Mouse (Mus musculus): ENCODE measurements around the gene Ift27.

Ift27 gene

GRCm38 (mm10) chr15:78172256-78172898, 1.5 kb downstream of the Ift27 start:
- DNase-seq (ENCODE audit: extremely low read depth, low read depth, low spot score), result no peak

GRCm38 (mm10) chr15:78171651-78172050, 2.3 kb downstream of the Ift27 start:
- no peak for DNase-seq (ENCODE audit: extremely low read depth, low read depth, low spot score)

DNA sequence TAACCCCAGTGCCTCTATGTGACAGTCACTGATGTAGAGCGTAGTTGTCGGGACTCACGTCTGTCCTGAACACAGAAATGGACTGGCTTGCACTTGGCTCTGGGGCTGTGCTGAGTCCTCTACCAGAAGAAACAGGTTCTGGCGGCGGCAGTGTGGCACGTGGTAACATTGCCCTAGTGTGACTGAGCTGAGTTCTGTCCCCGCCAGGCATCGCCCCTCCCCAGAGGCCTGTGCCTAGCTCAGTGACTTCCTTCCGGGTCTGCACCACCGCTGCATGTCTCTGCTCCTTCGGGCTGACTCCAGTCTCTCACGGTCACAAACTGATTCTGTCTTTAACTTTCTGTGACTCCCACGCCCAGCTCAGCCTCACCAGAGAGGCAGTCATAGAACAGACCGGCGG, 3.2 kb downstream of the Ift27 start:
- DNase-seq (ENCODE audit: extremely low read depth, low read depth, low spot score), result no peak

- no peak for DNase-seq (ENCODE audit: extremely low read depth, low read depth, low spot score)
Observed at GRCm38 (mm10) chr15:78169566-78169965, 4.3 kb downstream of the Ift27 start.

GRCm38 (mm10) chr15:78165292-78165691, 8.6 kb downstream of the Ift27 start:
- DNase-seq (ENCODE audit: extremely low read depth, low read depth, low spot score), result no peak

- no peak for DNase-seq (ENCODE audit: extremely low read depth, low read depth, low spot score)
Observed at GRCm38 (mm10) chr15:78164466-78164865, 9.4 kb downstream of the Ift27 start.

DNA sequence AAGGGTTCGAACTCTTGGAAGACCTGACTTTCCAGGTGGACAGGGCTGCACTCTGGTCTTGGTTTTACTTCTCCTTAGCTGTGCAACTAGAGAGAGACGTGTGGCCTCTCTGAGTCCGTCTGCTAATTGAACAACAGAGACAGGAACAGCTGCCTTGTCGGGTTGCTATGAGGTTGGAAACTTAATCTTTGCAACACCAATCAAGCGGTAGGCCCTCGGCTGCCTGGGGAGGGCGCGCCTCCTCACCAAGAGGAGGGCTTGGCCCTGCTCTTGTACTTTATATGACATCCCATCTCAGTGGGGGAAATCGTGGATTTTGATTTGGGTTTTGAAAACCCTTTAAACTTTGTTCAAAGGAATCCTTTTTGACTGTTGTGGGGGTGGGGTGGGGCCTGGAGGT, 12.0 kb downstream of the Ift27 start:
- DNase-seq (ENCODE audit: extremely low read depth, low read depth, low spot score), result no peak

DNA sequence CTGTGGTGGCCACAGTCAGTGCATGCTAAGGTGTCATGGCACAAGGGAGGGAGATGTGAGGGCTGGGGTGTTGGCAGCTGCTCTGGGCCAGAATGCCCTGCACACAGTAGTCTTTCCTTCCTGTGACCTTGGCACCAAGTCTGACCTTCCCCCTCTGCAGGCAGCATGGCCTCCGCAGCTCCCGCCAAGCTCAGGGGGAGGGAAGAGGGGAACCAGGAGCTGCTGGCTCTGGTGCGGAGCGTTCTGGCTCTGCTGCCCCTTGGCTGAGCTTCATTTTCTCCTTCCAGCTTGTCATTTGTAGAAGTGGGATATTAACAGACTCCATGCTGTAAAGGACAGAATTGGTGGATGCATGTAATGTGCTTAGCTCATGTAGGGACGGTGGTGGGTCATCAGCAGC, 15.6 kb downstream of the Ift27 start:
- no peak for DNase-seq (ENCODE audit: extremely low read depth, low read depth, low spot score)

GRCm38 (mm10) chr15:78157824-78158223, 16.1 kb downstream of the Ift27 start:
- no peak for DNase-seq (ENCODE audit: extremely low read depth, low read depth, low spot score)

DNA sequence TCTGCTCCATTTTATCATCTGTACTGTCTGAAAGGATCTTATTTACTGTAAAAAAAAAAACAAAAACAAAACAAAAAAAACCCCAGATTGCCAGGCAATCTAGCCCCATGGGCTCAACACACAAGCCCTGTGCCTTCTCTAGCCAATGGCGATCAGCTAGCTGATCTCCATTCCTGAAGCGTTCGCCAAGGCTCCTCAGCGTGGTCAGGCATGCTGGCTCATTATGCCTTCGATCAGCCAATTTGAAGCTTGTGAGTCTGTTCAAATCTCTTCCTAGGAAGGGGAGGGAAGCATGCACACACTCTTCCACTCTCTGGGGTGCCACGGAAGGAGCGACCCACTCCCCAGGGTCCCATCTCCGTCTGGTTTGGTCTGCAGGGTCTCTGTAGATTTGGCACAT, 16.6 kb downstream of the Ift27 start:
- no peak for DNase-seq (ENCODE audit: extremely low read depth, low read depth, low spot score)

DNA sequence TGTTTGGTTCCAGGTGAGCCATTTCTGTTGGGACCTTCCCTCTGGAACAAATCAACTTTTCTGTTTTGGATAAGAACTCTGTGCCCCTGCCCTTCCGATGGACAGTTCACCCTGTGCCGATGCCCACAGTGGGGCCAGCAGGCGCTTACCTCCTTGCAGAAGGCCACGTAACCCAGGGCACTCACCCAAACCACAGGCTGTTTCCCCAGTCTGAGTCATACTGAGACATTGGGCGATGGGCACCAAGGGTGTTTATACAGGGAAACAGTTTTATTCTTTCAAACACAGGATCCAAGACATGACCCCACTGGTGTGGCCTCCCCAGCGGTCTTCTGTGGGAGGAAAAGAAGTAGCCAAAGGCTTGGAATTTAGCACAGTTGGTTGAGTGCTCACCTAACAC, 18.5 kb downstream of the Ift27 start:
- DNase-seq (ENCODE audit: extremely low read depth, low read depth, low spot score), result no peak

DNA sequence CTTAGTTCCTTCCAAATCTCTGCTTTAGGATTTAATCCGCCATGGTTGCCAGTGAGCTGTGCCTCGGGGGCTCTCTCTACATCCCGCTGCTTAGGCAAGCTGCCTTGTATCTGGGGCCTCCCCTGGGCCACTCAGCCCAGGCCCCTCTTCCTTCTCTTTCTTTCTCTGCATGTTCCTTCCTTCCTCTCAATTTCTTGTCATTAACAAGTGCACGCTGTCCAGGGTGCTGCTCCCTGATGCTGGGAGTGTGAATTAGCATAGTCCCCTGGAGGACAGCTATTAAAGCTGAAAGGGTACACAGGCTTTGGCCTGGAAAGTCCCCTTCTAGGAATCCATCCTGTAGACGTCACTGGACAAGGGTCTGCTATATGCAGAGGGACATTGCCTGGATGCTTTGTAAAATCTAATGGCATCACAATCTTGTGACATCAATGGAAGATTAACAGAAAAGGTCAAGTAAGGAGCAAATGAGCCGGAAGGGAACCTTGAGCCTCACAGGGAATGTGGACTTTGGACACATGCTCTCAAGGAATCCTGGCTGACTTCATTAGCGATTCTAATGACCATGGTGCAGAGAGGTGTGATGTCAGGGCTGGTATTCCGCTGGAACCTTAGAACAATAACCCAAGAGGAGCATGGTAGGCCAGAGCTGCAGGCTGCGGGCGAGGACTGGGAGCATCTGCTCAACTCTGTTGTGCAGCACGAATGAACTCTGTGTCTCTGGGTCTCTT, 20.7 kb downstream of the Ift27 start:
- no peak for DNase-seq (ENCODE audit: extremely low read depth, low read depth, low spot score)

- DNase-seq (ENCODE audit: extremely low read depth, low read depth, low spot score), result no peak
Observed at GRCm38 (mm10) chr15:78148565-78148964, 25.3 kb downstream of the Ift27 start.

GRCm38 (mm10) chr15:78140226-78140625, 33.7 kb downstream of the Ift27 start:
- no peak for DNase-seq (ENCODE audit: extremely low read depth, low read depth, low spot score)

GRCm38 (mm10) chr15:78134606-78135005, 39.3 kb downstream of the Ift27 start:
- DNase-seq (ENCODE audit: extremely low read depth, low read depth, low spot score), result no peak

DNA sequence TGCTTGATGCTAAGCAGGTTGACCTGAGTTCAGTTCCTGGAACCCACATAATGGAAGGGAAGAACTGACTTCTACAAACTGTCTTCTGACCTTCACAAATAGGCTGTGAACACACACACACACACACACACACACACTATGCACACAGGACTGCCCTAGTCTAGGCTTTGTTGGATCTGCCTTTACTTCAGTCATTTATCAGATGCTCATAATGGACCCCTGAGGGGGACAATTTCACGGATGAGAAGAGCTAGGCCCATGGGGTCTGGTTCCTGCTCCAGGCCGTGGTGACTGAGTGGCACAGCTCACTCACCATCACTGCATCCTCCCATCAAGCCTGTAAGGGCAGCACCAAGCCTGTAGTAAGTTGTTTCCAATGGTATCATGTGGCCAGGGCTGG, 40.5 kb downstream of the Ift27 start:
- no peak for DNase-seq (ENCODE audit: extremely low read depth, low read depth, low spot score)

DNA sequence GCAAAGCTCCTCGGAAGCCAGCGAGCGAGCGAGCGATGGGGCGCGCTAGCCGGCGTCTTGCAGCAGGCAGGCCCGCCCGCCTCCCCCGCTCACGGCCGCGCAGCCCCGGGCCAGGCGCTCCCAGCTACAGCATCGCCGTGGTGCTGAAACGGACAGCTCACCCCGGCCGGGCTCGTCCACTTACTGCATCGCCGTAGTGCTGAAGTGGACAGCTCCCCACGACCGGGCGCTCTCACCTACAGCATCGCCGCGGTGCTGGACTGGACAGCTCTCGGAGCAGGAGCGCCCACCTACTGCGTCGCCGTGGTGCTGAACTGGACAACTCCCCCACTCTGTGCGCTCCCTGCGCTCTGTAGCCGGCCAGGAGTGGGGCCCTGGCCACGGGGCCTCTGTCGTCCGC, 54.2 kb downstream of the Ift27 start, which contains the start of gene Cacng2:
Gene Cacng2 (minus strand): TSS at position 325 of the 400 bp plus-strand sequence.
- DNase-seq (ENCODE audit: extremely low read depth, low read depth, low spot score), result peak; percentile 23

DNA sequence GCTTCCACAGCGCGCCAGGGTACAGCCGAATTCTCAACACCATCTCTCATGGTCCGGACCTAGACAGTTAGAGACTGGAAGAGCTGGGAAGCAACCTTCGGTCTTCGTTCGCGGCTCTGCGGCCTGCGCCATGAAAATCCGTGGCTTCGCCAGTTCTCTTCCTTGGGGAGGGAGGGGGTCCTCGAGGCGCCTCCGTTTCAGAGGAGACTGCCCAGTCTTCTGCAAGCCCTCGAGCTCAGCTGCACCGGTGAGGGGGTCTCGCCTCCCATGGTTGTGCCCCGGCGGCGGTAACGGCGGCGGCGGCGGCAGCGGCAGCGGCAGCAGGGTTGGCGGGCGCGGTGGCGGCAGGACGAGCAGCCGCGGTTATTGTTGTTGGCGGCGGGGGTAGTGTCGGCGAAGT, 54.7 kb downstream of the Ift27 start:
- DNase-seq (ENCODE audit: extremely low read depth, low read depth, low spot score), result no peak

GRCm38 (mm10) chr15:78118275-78118995, 55.5 kb downstream of the Ift27 start:
- no peak for DNase-seq (ENCODE audit: extremely low read depth, low read depth, low spot score)

DNA sequence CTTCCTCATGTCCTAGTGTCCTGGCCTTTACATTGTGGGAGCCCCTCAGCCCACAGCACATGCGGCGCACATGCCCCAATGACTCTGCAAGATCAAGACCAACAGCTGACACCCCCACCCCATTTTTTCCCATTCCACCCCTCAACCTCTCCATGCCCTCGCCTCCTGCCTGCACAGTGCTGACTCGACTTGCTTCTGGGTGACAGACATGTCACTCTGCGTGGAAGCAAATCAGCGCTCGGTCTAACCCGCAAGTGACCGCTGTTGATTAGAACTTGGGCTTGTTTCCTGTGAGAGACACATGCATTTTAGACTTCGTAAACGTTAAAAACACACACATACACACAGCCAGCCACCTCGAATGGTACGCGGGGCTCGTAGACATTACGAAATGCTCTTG, 56.2 kb downstream of the Ift27 start:
- DNase-seq (ENCODE audit: extremely low read depth, low read depth, low spot score), result no peak

GRCm38 (mm10) chr15:78116936-78117335, 57.0 kb downstream of the Ift27 start:
- DNase-seq (ENCODE audit: extremely low read depth, low read depth, low spot score), result no peak

DNA sequence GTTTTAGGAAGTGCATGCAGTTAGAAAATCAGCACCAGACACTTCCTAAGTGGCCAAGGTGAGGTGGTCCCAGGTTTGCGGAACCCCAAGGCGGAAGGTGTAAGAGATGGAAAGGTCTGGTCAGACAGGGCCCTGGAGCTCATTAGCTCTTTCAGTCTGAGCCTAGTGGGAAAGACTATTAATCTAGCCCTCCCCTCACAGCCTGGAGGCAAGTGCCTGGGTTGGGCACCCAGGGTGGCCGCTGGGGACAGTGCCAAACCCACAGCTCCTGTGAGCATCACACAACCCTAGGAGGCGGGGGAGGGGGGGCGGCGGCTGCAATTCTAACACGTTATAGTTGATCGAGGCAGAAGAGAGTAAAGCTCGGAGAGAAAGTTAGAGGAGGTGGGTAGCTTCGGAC, 57.7 kb downstream of the Ift27 start:
- DNase-seq (ENCODE audit: extremely low read depth, low read depth, low spot score), result no peak
